ENCODE assay signal across 14 mouse cellular contexts in the genomic region with DNA sequence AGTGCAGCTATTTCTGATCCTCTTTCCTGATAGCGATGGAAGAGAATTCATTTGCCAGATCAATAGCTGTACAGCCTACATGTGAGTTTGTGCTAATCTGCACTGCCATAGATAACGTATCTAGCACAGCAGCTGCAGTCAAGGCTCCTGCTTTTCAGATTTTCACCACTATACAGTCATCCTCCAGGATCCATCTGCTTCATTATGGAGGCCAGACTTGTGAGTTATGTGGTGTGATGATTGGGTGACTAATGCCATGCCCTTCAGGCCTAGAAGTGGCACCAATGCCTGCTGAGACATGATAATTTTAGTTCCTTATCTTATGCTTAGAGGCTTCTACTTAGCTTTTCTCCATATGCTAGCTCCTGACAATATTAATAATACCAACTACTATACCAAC.
"Had no signal": no experiment of that assay in that cellular context is flagged by ENCODE, and none has a peak within 500 bp of the region (broad histone marks: within the 10 kb centered on the region; RNA-seq: fewer than 3 reads in every experiment).

No protein-coding gene starts in this region.

- ATAC-seq: intestine, embryonic 15.5 days; midbrain, embryonic 13.5 days had no signal

- H3K36me3 ChIP-seq: intestine, embryonic 15.5 days; kidney, embryonic 15.5 days; limb, embryonic 15.5 days; lung, embryonic 15.5 days; midbrain, embryonic 13.5 days; stomach, embryonic 15.5 days had no signal

- H3K9ac ChIP-seq: intestine, embryonic 15.5 days; kidney, embryonic 15.5 days; limb, embryonic 15.5 days; lung, embryonic 15.5 days; midbrain, embryonic 13.5 days; stomach, embryonic 15.5 days had no signal

- H3K27me3 ChIP-seq: intestine, embryonic 15.5 days; kidney, embryonic 15.5 days; limb, embryonic 15.5 days; lung, embryonic 15.5 days; midbrain, embryonic 13.5 days; stomach, embryonic 15.5 days had no signal

- H3K27ac ChIP-seq: intestine, embryonic 15.5 days; kidney, embryonic 15.5 days; limb, embryonic 15.5 days; lung, embryonic 15.5 days; macrophage; midbrain, embryonic 13.5 days; stomach, embryonic 15.5 days had no signal

- H3K4me1 ChIP-seq: intestine, embryonic 15.5 days; kidney, embryonic 15.5 days; limb, embryonic 15.5 days; lung, embryonic 15.5 days; midbrain, embryonic 13.5 days; stomach, embryonic 15.5 days had no signal

- H3K4me2 ChIP-seq: intestine, embryonic 15.5 days; kidney, embryonic 15.5 days; limb, embryonic 15.5 days; lung, embryonic 15.5 days; midbrain, embryonic 13.5 days; stomach, embryonic 15.5 days had no signal

- H3K4me3 ChIP-seq: intestine, embryonic 15.5 days; kidney, embryonic 15.5 days; limb, embryonic 15.5 days; lung, embryonic 15.5 days; midbrain, embryonic 13.5 days; stomach, embryonic 15.5 days had no signal

- DNase-seq: kidney, adult 18-20 months; kidney, postnatal 14 days; layer of hippocampus, postnatal 36 days; lung, postnatal 14 days; right cerebral cortex, postnatal 14 days; thymus, adult 2 months; thymus, postnatal 25 days had no signal

- H3K9me3 ChIP-seq: intestine, embryonic 15.5 days; limb, embryonic 15.5 days; stomach, embryonic 15.5 days had no signal
